Mouse (Mus musculus): ENCODE measurements around the gene Olfr91.

DNA sequence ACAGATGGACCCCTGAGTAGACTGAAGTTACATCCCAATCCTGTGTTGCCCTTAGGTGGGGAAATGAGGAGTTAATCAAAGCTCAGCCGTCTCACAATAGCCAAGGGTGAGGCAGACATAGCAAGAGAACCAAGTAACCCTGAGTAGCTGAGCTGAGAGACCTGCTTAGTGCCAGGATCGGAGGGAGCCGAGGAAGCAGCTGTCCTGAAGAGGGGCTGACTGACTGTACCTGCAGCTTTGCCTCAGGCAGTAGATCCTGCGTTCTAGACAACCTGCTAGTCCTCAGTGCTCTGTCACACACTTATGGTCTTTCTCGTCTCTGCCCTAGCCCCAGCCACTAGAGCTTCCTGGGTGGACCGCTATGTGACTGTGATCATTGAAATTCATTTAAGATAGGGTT is 22.9 kb downstream of the Olfr91 start:
- no peak for TF ChIP-seq CTCF (IDR thresholded peaks at IDR 0.05; ENCODE audit: low read depth, low read length)
- no peak for TF ChIP-seq POLR2A (IDR thresholded peaks at IDR 0.05; ENCODE audit: borderline replicate concordance, low read depth, low read length)
